Mouse (Mus musculus) left cerebral cortex, adult 6 months (tissue): Measurements from ENCODE around the gene Tex13c3. TPM values are rescaled to one million over a fixed set of nuclear protein-coding genes. Genes with fewer than 3 reads are reported as not detected.

Experiments
- long read RNA-seq, 2 experiments: library from polyadenylated mRNA; unstranded; transcript quantifications; one replicate each; pipeline ENCODE4 v2.0.0; 2019 to 2020
- polyA plus RNA-seq: library from polyadenylated mRNA; unstranded; fragments of <200 nt; fragmentation: Nextera tagmentation; gene quantifications from 2 replicates; pipeline ENCODE4 v1.2.3, GENCODE M21; 2021

The Tex13c3 gene
- not detected in 2 replicates for polyA plus RNA-seq
- long read RNA-seq, experiment 1, result 0 reads
- long read RNA-seq, experiment 2, result 0 reads

DNA sequence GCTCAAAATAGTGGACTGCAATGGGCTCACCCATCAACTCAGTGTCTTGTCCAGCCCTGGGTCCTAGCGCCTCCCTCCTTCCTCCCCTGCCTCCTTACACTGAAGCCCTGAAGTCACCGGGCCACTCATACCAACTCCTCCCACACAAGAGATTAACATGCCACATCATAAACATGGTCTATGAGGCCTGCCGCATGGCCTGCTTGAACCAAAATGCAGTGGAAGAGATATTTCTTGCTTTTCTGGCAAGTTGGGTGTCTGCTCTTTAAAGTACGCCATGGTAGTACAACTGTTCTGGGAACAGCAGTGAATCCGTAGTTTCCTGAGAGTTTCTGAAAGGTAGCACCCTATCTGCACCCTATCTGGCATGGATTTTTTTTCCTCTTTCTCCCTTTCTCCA lies at the start of gene Tex13c3:
Tex13c3 (minus strand) TSS at position 101 of the 400 bp plus-strand sequence.

